Mouse (Mus musculus) liver, postnatal 0 days (tissue): ENCODE measurements at regions not wholly inside any gene's neighbourhood (a gene's known extent, or its start where the extent isn't known, plus 50 kb on each side); places are given as distances from the start of the nearest gene placed in this dataset.

ENCODE experiments used
- ATAC-seq: fragments of 200-750 bp; cut with Nextera tagmentation; 2 replicates; pipeline ENCODE4 v1.8.0; 2017; ENCODE audit warnings: mild to moderate bottlenecking, moderate library complexity
- DNase-seq: peaks from one replicate; pipeline ENCODE4 v3.0.0-alpha.2; 2016
- H3K27ac ChIP-seq: fragments of 300-500 bp; sonication (generic); 2 replicates; pipeline ENCODE4 v1.5.1; 2014; ENCODE audit warnings: antibody characterized with exemption, moderate library complexity, mild to moderate bottlenecking, low read depth
- H3K27me3 ChIP-seq: fragments of 300-500 bp; sonication (generic); 2 replicates; pipeline ENCODE4 v1.6.1; 2014; ENCODE audit warnings: low read length, control low read depth, mixed read lengths; ENCODE audit not compliant: insufficient read depth
- H3K36me3 ChIP-seq: fragments of 300-500 bp; sonication (generic); replicated peaks from 2 replicates; pipeline ENCODE4 v1.6.1; 2014; ENCODE audit warnings: mild to moderate bottlenecking, control low read depth, low read length, moderate library complexity, mixed read lengths; ENCODE audit not compliant: insufficient read depth
- H3K4me1 ChIP-seq: fragments of 300-500 bp; sonication (generic); 2 replicates; pipeline ENCODE4 v1.6.1; 2014; ENCODE audit warnings: antibody characterized with exemption, mild to moderate bottlenecking, control low read depth; ENCODE audit not compliant: insufficient read depth
- H3K4me2 ChIP-seq: fragments of 300-500 bp; sonication (generic); 2 replicates; pipeline ENCODE4 v1.6.1; 2014; ENCODE audit warnings: low read depth, mild to moderate bottlenecking, low read length, moderate library complexity, mixed read lengths
- H3K4me3 ChIP-seq: fragments of 300-500 bp; sonication (generic); 2 replicates; pipeline ENCODE4 v1.5.1; 2014; ENCODE audit warnings: low read depth, low read length
- H3K9ac ChIP-seq: fragments of 300-500 bp; sonication (generic); replicated peaks from 2 replicates; pipeline ENCODE4 v1.6.1; 2014; ENCODE audit warnings: mild to moderate bottlenecking, moderate library complexity
- H3K9me3 ChIP-seq: fragments of 300-500 bp; sonication (generic); 2 replicates; pipeline ENCODE4 v1.6.1; 2016; ENCODE audit warnings: mild to moderate bottlenecking, control low read depth, low read length, mixed read lengths
- CTCF ChIP-seq: sonication (generic); IDR thresholded peaks from 2 replicates; pipeline ENCODE4 v1.5.1; 2016; ENCODE audit warnings: antibody characterized with exemption, low read depth
- EP300 ChIP-seq: IDR thresholded peaks from 2 replicates; pipeline ENCODE4 v1.6.1; 2016; ENCODE audit warnings: antibody characterized with exemption, low read depth, mild to moderate bottlenecking
- WGBS: fragments of 180-500 bp; shearing (Covaris S2); extraction: QIAGEN DNeasy Blood & Tissue Kit; methylation state at CpG from one replicate; pipeline ENCODE4 v1.1.7; 2014; ENCODE audit not compliant: insufficient replicate concordance; 5-methylcytosine and 5-hydroxymethylcytosine counted together

GRCm38 (mm10) chr5:126440516-126440915 is 801.1 kb upstream of the Tmem132c start:
- Histone ChIP-seq H3K9ac (no peak overlapping the region), H3K27me3 (no peaks in the 10 kb centered on the region), H3K27ac (no peak overlapping the region), H3K4me2 (no peak overlapping the region), H3K4me1 (no peaks in the 10 kb centered on the region), H3K4me3 (no peak overlapping the region), H3K36me3 (no peaks in the 10 kb centered on the region), H3K9me3 (no peaks in the 10 kb centered on the region)
- TF ChIP-seq CTCF (no peak), EP300 (no peak)
- 93% methylated on average over 1 of the region's 1 CpGs for WGBS
- DNase-seq, result no peak
- no peak for ATAC-seq

GRCm38 (mm10) chr5:126475761-126476160 is 765.8 kb upstream of the Tmem132c start:
- no peak overlapping the region for H3K9ac ChIP-seq
- no peaks in the 10 kb centered on the region for H3K36me3 ChIP-seq
- H3K27me3 ChIP-seq, result no peaks in the 10 kb centered on the region
- H3K4me2 ChIP-seq, result no peak overlapping the region
- no peak overlapping the region for H3K4me3 ChIP-seq
- H3K27ac ChIP-seq, result no peak overlapping the region
- ATAC-seq (no peak), DNase-seq (no peak)
- H3K4me1 ChIP-seq, result no peaks in the 10 kb centered on the region
- 65% methylated on average over 3 of the region's 3 CpGs for WGBS
- no peak for TF ChIP-seq CTCF
- TF ChIP-seq EP300, result no peak
- H3K9me3 ChIP-seq, result no peaks in the 10 kb centered on the region

- no peaks in the 10 kb centered on the region for H3K9me3 ChIP-seq
- H3K4me1 ChIP-seq, result no peaks in the 10 kb centered on the region; the same call in 1 of the 2 replicates
- H3K9ac ChIP-seq, result no peak overlapping the region
- no peak overlapping the region for H3K4me3 ChIP-seq
- no peaks in the 10 kb centered on the region for H3K36me3 ChIP-seq
- TF ChIP-seq EP300 (no peak), CTCF (no peak)
- ATAC-seq, result no peak
- H3K27me3 ChIP-seq, result no peaks in the 10 kb centered on the region
- H3K27ac ChIP-seq, result no peak overlapping the region
- no peak for DNase-seq
- WGBS, result 78% methylated on average over 4 of the region's 4 CpGs
- no peak overlapping the region for H3K4me2 ChIP-seq
These were observed 719.5 kb upstream of the Tmem132c start for GRCm38 (mm10) chr5:126522076-126522475.

- Histone ChIP-seq H3K36me3 (no peaks in the 10 kb centered on the region), H3K4me2 (no peak overlapping the region), H3K27ac (no peak overlapping the region), H3K9me3 (no peaks in the 10 kb centered on the region), H3K4me3 (no peak overlapping the region), H3K4me1 (no peaks in the 10 kb centered on the region; the same call in 1 of the 2 replicates), H3K27me3 (no peaks in the 10 kb centered on the region), H3K9ac (no peak overlapping the region)
- DNase-seq, result no peak
- 70% methylated on average over 4 of the region's 4 CpGs for WGBS
- no peak for ATAC-seq
- TF ChIP-seq EP300 (no peak), CTCF (no peak)
These were observed 715.7 kb upstream of the Tmem132c start for GRCm38 (mm10) chr5:126525863-126526262.

GRCm38 (mm10) chr5:126530806-126531527 is 710.6 kb upstream of the Tmem132c start:
- TF ChIP-seq CTCF, result peak; percentile 59
- no peak for TF ChIP-seq EP300
- no peaks in the 10 kb centered on the region for H3K9me3 ChIP-seq
- peaks cover 4% of the 10 kb centered on the region for H3K4me1 ChIP-seq
- peak overlapping the region; percentile 62 for H3K27ac ChIP-seq
- H3K4me3 ChIP-seq, result no peak overlapping the region
- DNase-seq (peak; percentile 17), ATAC-seq (peak; percentile 85)
- no peak overlapping the region for H3K4me2 ChIP-seq
- no peaks in the 10 kb centered on the region for H3K27me3 ChIP-seq
- no peaks in the 10 kb centered on the region for H3K36me3 ChIP-seq
- whole genome bisulfite sequencing, result 36% methylated on average over 5 of the region's 5 CpGs
- H3K9ac ChIP-seq, result no peak overlapping the region

- peaks cover 4% of the 10 kb centered on the region for H3K4me1 ChIP-seq
- TF ChIP-seq EP300 (no peak), CTCF (no peak)
- H3K4me3 ChIP-seq, result no peak overlapping the region
- H3K9ac ChIP-seq, result no peak overlapping the region
- 0 out of 2 replicates have a peak overlapping the region, but pooled peaks have one; percentile 11 for H3K4me2 ChIP-seq
- WGBS, result 73% methylated on average over 5 of the region's 5 CpGs
- H3K36me3 ChIP-seq, result no peaks in the 10 kb centered on the region
- peak overlapping the region; percentile 62 for H3K27ac ChIP-seq
- H3K27me3 ChIP-seq, result no peaks in the 10 kb centered on the region
- no peaks in the 10 kb centered on the region; the same call in 1 of the 2 replicates for H3K9me3 ChIP-seq
- DNase-seq (no peak), ATAC-seq (peak; percentile 83)
These were observed 710.1 kb upstream of the Tmem132c start for GRCm38 (mm10) chr5:126531528-126531894.
